Mouse (Mus musculus) cerebellum, postnatal 4 days (tissue): ENCODE results near the gene Wdsub1.
"Not testable (repeated sequence)": the region's sequence is repeated elsewhere in the genome, so short reads cannot be mapped to it uniquely, and the experiment has no call there.

Experiments used
- DNase-seq, 2 experiments: peaks; one replicate each; pipeline ENCODE4 v3.0.0; 2022; ENCODE audit warnings: low spot score in 2 of 2, mixed read lengths in 1 of 2

The Wdsub1 gene

GRCm38 (mm10) chr2:59881831-59882741 is at the start of gene Wdsub1:
Gene Wdsub1 (minus strand): TSS chr2:59882591.
- peak; percentile 67 to 88 for DNase-seq

GRCm38 (mm10) chr2:59913610-59914009 is 31.2 kb upstream of the Wdsub1 start:
- DNase-seq, result no peak

GRCm38 (mm10) chr2:59908048-59908447 is 25.7 kb upstream of the Wdsub1 start:
- DNase-seq, result no peak

- DNase-seq, result no peak
Measured at GRCm38 (mm10) chr2:59904007-59904406, 21.6 kb upstream of the Wdsub1 start.

- DNase-seq, result no peak
Measured at GRCm38 (mm10) chr2:59898666-59899065, 16.3 kb upstream of the Wdsub1 start.

GRCm38 (mm10) chr2:59898105-59898504 is 15.7 kb upstream of the Wdsub1 start:
- no peak for DNase-seq

- no peak for DNase-seq
Measured at GRCm38 (mm10) chr2:59896837-59897236, 14.4 kb upstream of the Wdsub1 start.

GRCm38 (mm10) chr2:59896400-59896799 is 14.0 kb upstream of the Wdsub1 start:
- DNase-seq, result no peak

- DNase-seq, result no peak
Measured at GRCm38 (mm10) chr2:59889699-59890098, 7.3 kb upstream of the Wdsub1 start.

- DNase-seq, result no peak
Measured at GRCm38 (mm10) chr2:59882742-59883281, 421 bp upstream of the Wdsub1 start.

- DNase-seq, result no peak
Measured at GRCm38 (mm10) chr2:59881404-59881803, 987 bp downstream of the Wdsub1 start.

GRCm38 (mm10) chr2:59878221-59878620 is 4.2 kb downstream of the Wdsub1 start:
- DNase-seq, result no peak

- no peak for DNase-seq
Measured at GRCm38 (mm10) chr2:59877335-59877734, 5.1 kb downstream of the Wdsub1 start.

- no peak for DNase-seq
Measured at GRCm38 (mm10) chr2:59876482-59876881, 5.9 kb downstream of the Wdsub1 start.

- DNase-seq, result no peak
Measured at GRCm38 (mm10) chr2:59870526-59870925, 11.9 kb downstream of the Wdsub1 start.

GRCm38 (mm10) chr2:59862618-59863017 is 19.8 kb downstream of the Wdsub1 start:
- no peak for DNase-seq

GRCm38 (mm10) chr2:59854363-59854762 is 28.0 kb downstream of the Wdsub1 start:
- DNase-seq, result no peak

GRCm38 (mm10) chr2:59853543-59853942 is 28.8 kb downstream of the Wdsub1 start:
- DNase-seq, result no peak

GRCm38 (mm10) chr2:59852916-59853315 is 29.5 kb downstream of the Wdsub1 start:
- no peak for DNase-seq

GRCm38 (mm10) chr2:59851885-59852284 is 30.5 kb downstream of the Wdsub1 start:
- DNase-seq, result not testable (repeated sequence)

GRCm38 (mm10) chr2:59843848-59844247 is 38.5 kb downstream of the Wdsub1 start:
- DNase-seq, result no peak

GRCm38 (mm10) chr2:59843156-59843555 is 39.2 kb downstream of the Wdsub1 start:
- no peak for DNase-seq

GRCm38 (mm10) chr2:59842556-59843008 is 39.8 kb downstream of the Wdsub1 start:
- DNase-seq, result no peak
